Mouse (Mus musculus): ENCODE measurements around the gene Cltrn. TPM values are rescaled to one million over a fixed set of nuclear protein-coding genes. Genes with fewer than 3 reads are reported as not detected.
A peak's percentile ranks its signal among the peaks of the same experiment; 100 is the strongest.

Cltrn gene
- total and polyA plus RNA-seq, 3 experiments: 0.12 to 0.13 TPM; not detected in 1

DNA sequence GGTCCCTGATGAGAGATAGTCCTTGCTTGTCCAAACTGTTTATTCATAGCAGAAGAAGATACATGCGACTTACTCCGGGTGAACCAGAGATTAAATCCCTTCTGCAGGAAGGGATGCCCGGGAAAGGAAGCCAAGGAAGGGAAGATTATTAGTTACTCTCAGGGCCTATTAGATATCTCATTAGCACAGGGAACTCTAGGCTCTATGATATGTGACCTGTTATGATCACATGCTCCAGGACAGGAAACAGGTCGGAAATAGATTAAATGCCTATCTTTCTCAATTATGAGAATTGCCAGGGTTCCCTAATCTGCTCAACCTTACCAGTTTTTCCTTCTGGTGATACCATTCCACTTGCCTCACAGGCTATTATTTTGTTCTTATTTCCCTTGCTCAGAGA lies 32.9 kb upstream of the Cltrn start (continued):
- TF ChIP-seq TBP (IDR thresholded peaks at IDR 0.05; ENCODE audit: low read depth, low read length) (0 out of 2 replicates have a peak, but pooled peaks have one; percentile 54), MYC (IDR thresholded peaks at IDR 0.05; ENCODE audit: low read depth, low read length) (peak; percentile 63; the same call in 1 of the 2 replicates)

DNA sequence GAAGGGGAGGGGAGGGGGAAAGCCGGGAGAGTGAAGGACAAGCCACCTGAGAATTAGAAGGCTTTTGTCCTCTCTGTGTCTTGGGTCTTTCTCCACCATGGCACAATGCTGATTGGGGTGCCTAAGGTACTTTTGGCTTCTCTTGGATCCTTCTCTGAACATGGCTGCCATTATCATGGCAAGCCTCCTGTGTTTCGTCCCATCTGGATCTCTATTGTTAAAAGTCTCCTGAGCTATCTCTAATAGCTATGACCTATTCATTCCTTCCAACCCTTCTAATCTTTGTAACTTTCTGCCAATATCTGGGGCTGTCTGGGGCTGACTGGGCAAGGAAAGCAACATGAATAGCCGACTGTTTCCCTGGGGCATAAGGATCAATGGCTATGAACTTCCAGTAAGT lies 30.1 kb upstream of the Cltrn start:
- TF ChIP-seq TCF12 (IDR thresholded peaks at IDR 0.05; ENCODE audit: low read depth, low read length): no peak
- no peak for TF ChIP-seq MAZ (IDR thresholded peaks at IDR 0.05; ENCODE audit: low read depth, low read length)
- no peak for TF ChIP-seq POLR2AphosphoS2 (IDR thresholded peaks at IDR 0.05; ENCODE audit: low read length)
- no peak for TF ChIP-seq JUND (IDR thresholded peaks at IDR 0.05; ENCODE audit: low read depth, low read length)
- TF ChIP-seq RCOR1 (IDR thresholded peaks at IDR 0.05; ENCODE audit: low read depth, low read length): no peak
- no peak for TF ChIP-seq CHD1 (IDR thresholded peaks at IDR 0.05; ENCODE audit: low read depth, low read length)
- TF ChIP-seq NRF1 (IDR thresholded peaks at IDR 0.05; ENCODE audit: insufficient read depth, low read depth, low read length, poor library complexity, severe bottlenecking): no peak
- no peak for TF ChIP-seq ZC3H11A (IDR thresholded peaks at IDR 0.05; ENCODE audit: low read depth, low read length)
- TF ChIP-seq MEF2A (IDR thresholded peaks at IDR 0.05; ENCODE audit: extremely low read depth, insufficient replicate concordance, low read depth, low read length, poor library complexity, severe bottlenecking): no peak
- no peak for TF ChIP-seq KAT2A (conservative IDR thresholded peaks at IDR 0.05; ENCODE audit: low read depth, low read length)
- TF ChIP-seq CTCF (IDR thresholded peaks at IDR 0.05 in 2 of 3, conservative IDR thresholded peaks at IDR 0.05 in 1 of 3; ENCODE audit: control insufficient read depth in 1 of 3, insufficient read depth in 1 of 3, low read depth in 2 of 3, low read length in 3 of 3, poor library complexity in 1 of 3, severe bottlenecking in 1 of 3): no peak
- H3K4me3 ChIP-seq (ENCODE audit: control insufficient read depth in 1 of 2, insufficient read depth in 1 of 2, low read depth in 2 of 2, low read length in 2 of 2): peak overlapping the region; percentile 1 to 27; a peak in 2 of 4 replicates
- H3K79me2 ChIP-seq (ENCODE audit: control insufficient read depth, insufficient read depth, low read length, poor library complexity): no peaks in the 10 kb centered on the region
- peak overlapping the region; percentile 51 for H3K27ac ChIP-seq (ENCODE audit: control insufficient read depth, low read depth, low read length)
- no peak for DNase-seq (ENCODE audit: low read depth, low spot score)
- H3K36me3 ChIP-seq (ENCODE audit: control insufficient read depth in 1 of 2, insufficient read depth in 2 of 2, low read length in 2 of 2): peaks cover 0 to 56% of the 10 kb centered on the region in 2 experiments; a peak in 2 of 4 replicates
- H3K9ac ChIP-seq (ENCODE audit: control insufficient read depth, low read depth, low read length, poor library complexity, severe bottlenecking): 0 out of 2 replicates have a peak overlapping the region, but pooled peaks have one; percentile 2
- H3K9me3 ChIP-seq (replicated peaks; ENCODE audit: insufficient read depth, low read length): no peaks in the 10 kb centered on the region
- H3K4me1 ChIP-seq (ENCODE audit: control insufficient read depth in 1 of 2, insufficient read depth in 2 of 2, low read length in 2 of 2): peaks cover 35 to 49% of the 10 kb centered on the region in 2 experiments
- no peaks in the 10 kb centered on the region for H3K27me3 ChIP-seq (ENCODE audit: control insufficient read depth in 1 of 2, insufficient read depth in 2 of 2, low read length in 2 of 2)

DNA sequence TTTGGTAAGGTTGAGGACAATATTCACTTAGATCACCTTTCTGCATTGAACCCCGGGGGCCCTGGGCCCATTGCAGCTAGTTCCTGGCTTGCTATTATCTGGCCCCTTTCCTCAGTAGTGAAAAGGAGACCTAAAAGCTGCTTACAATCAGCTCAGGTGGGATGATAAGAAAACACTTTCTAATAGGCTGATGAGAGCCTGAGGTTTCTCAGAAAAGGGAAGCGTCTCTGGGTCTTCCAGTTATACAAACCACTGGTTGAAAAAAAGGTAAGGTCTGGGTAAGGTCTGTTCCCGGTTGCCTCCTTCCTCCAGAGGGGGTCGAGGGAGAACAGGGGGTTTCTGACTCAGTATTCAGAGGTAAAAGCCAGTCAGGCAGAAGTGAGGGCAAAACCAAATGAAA lies 29.6 kb upstream of the Cltrn start:
- H3K27me3 ChIP-seq (ENCODE audit: control insufficient read depth in 1 of 2, insufficient read depth in 2 of 2, low read length in 2 of 2): no peaks in the 10 kb centered on the region
- no peaks in the 10 kb centered on the region for H3K9me3 ChIP-seq (replicated peaks; ENCODE audit: insufficient read depth, low read length)
- H3K27ac ChIP-seq (ENCODE audit: control insufficient read depth, low read depth, low read length): peak overlapping the region; percentile 58
- peak; percentile 73 for DNase-seq (ENCODE audit: low read depth, low spot score)
- peak overlapping the region; percentile 1 to 27; a peak in 3 of 4 replicates for H3K4me3 ChIP-seq (ENCODE audit: control insufficient read depth in 1 of 2, insufficient read depth in 1 of 2, low read depth in 2 of 2, low read length in 2 of 2)
- H3K79me2 ChIP-seq (ENCODE audit: control insufficient read depth, insufficient read depth, low read length, poor library complexity): no peaks in the 10 kb centered on the region
- 0 out of 2 replicates have a peak overlapping the region, but pooled peaks have one; percentile 28 for H3K9ac ChIP-seq (ENCODE audit: control insufficient read depth, low read depth, low read length, poor library complexity, severe bottlenecking)
- peaks cover 0 to 54% of the 10 kb centered on the region in 2 experiments; a peak in 2 of 4 replicates for H3K36me3 ChIP-seq (ENCODE audit: control insufficient read depth in 1 of 2, insufficient read depth in 2 of 2, low read length in 2 of 2)
- H3K4me1 ChIP-seq (ENCODE audit: control insufficient read depth in 1 of 2, insufficient read depth in 2 of 2, low read length in 2 of 2): peaks cover 35 to 46% of the 10 kb centered on the region in 2 experiments
- 0 out of 4 replicates have a peak, but pooled peaks of 1 of the 2 experiments have one; percentile 36 for TF ChIP-seq POLR2A (IDR thresholded peaks at IDR 0.05; ENCODE audit: control insufficient read depth in 1 of 2, insufficient read depth in 1 of 2, low read depth in 1 of 2, low read length in 2 of 2, poor library complexity in 1 of 2)
- peak; percentile 75 for TF ChIP-seq TBP (IDR thresholded peaks at IDR 0.05; ENCODE audit: low read depth, low read length)
- no peak for TF ChIP-seq NELFE (IDR thresholded peaks at IDR 0.05; ENCODE audit: low read depth, low read length)
- no peak for TF ChIP-seq RAD21 (IDR thresholded peaks at IDR 0.05; ENCODE audit: low read depth, low read length)
- TF ChIP-seq POLR2AphosphoS5 (IDR thresholded peaks at IDR 0.05; ENCODE audit: borderline replicate concordance, low read depth, low read length): no peak
- no peak for TF ChIP-seq USF1 (IDR thresholded peaks at IDR 0.05; ENCODE audit: low read depth, low read length)
- no peak for TF ChIP-seq TAL1 (IDR thresholded peaks at IDR 0.05; ENCODE audit: low read length)
- peak; percentile 50 for TF ChIP-seq RCOR1 (IDR thresholded peaks at IDR 0.05; ENCODE audit: low read depth, low read length)
- no peak for TF ChIP-seq ZMIZ1 (IDR thresholded peaks at IDR 0.05; ENCODE audit: low read depth, low read length)
- no peak for TF ChIP-seq ZC3H11A (IDR thresholded peaks at IDR 0.05; ENCODE audit: low read depth, low read length)
- TF ChIP-seq NRF1 (IDR thresholded peaks at IDR 0.05; ENCODE audit: insufficient read depth, low read depth, low read length, poor library complexity, severe bottlenecking): no peak
- peak; percentile 93 for TF ChIP-seq GATA1 (IDR thresholded peaks at IDR 0.05; ENCODE audit: low read depth, low read length)
- no peak for TF ChIP-seq POLR2AphosphoS2 (IDR thresholded peaks at IDR 0.05; ENCODE audit: low read length)
- TF ChIP-seq BHLHE40 (IDR thresholded peaks at IDR 0.05; ENCODE audit: borderline replicate concordance, low read depth, low read length): no peak
- no peak for TF ChIP-seq SMC3 (IDR thresholded peaks at IDR 0.05; ENCODE audit: low read depth, low read length)
- TF ChIP-seq EP300 (IDR thresholded peaks at IDR 0.05; ENCODE audit: low read depth in 1 of 2, low read length in 2 of 2): peak; percentile 64 to 79
- TF ChIP-seq MYC (IDR thresholded peaks at IDR 0.05; ENCODE audit: low read depth, low read length): no peak
- TF ChIP-seq JUND (IDR thresholded peaks at IDR 0.05; ENCODE audit: low read depth, low read length): no peak
- peak; percentile 63 for TF ChIP-seq SIN3A (IDR thresholded peaks at IDR 0.05; ENCODE audit: low read length)
- peak; percentile 63; the same call in 1 of the 2 replicates for TF ChIP-seq ETS1 (IDR thresholded peaks at IDR 0.05; ENCODE audit: low read depth, low read length)
- TF ChIP-seq MEF2A (IDR thresholded peaks at IDR 0.05; ENCODE audit: extremely low read depth, insufficient replicate concordance, low read depth, low read length, poor library complexity, severe bottlenecking): no peak
- TF ChIP-seq MAFK (IDR thresholded peaks at IDR 0.05; ENCODE audit: borderline replicate concordance, low read depth, low read length): no peak
- TF ChIP-seq CHD2 (IDR thresholded peaks at IDR 0.05; ENCODE audit: low read length): no peak
